Mouse (Mus musculus): ENCODE measurements around the gene Grin2a.

Grin2a gene

DNA sequence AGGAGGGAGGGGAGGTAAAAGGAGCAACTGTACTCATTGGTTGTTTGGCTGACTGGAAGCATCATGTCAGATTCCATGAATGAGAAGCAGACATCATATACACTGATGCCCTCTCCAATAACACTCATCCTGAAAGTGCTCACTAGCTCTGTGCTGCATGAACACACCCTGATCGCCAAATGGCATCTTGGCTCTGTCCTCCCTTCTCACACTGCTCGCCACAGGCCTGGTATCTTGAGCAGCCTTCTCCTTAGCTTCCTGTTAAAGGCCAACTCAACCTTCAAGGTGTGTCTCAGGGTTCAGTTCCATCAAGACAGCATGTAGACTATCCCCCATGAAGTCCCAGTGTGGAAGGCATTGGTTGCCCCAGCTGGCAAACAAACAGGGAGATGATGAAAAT is 137.6 kb downstream of the Grin2a start:
- no peak for DNase-seq

GRCm38 (mm10) chr16:9851265-9851988 is 143.9 kb downstream of the Grin2a start:
- DNase-seq = no peak

DNA sequence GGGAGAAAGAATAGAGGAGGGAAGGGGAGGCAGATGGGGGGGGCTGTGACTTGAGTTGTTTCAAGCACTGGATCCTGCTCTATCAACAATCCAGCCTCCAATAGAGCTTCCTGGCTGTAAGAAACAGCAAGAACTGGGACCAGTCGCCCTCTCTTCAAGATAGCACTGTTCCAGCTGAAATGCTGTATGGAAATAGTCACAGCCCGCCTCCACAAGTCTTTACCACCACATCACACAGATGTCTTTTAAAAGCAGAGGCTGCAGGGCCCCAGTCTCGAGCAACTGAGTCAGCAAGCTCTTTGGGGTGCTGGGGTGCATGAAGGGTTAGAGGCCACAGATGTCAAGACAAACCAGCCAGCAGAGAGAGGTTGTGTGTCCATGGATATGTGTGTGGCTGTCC is 153.9 kb downstream of the Grin2a start:
- no peak for DNase-seq

DNA sequence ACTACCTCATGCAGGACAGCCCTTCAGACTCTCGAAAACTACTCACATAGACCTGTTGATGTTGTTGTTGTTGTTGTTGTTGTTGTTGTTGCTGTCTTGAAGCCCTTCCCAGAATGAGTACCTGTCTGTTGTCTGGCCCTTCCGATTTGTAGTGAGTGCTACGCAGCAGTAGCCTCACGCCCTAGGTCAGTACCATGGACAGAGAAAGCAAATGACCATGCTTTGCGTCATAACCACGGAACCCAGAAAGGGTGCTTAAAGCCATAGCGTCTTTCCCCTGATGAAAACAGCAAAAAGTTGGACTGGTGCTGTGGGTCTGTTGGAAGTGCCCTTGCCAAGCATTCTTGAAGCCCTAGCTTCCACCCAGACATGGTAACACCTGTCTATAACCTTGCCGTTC is 158.8 kb downstream of the Grin2a start:
- DNase-seq = no peak

DNA sequence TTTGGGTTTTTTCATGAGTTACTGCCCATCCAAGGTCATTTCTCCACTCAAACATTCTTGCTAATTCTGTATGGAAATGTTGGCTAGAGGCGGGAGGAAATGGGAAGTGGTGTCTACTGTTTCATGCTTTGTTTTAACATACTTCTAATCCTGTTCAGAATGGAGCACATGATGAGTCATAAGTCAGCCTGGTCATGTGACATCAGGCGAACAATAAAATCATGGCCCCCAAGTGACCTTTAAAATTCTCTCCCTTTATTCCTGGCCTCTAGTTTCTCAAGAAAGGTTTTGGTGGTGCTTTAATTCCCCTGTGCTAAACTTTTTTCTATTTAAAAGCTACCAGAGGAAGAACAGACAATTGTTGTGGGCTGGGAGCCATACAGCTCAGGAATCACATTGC is 161.1 kb downstream of the Grin2a start:
- no peak for DNase-seq

DNA sequence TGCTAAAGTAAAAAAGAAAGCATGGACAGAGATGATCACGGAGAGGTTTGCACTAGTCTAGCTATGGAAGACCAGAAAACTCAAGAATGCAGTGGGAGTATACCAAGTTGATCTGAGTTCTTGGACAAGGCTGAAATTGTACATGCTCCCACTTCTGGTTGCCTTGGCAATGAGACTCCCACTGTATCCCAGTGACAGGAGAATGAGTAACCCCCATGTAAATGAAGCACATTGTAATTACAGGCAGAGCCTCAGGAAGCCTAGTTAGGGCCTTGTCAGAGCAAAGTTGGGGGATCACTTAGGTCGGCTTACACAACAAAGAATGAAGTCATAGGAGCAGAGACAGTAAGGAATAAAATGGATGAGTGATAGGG is 170.3 kb downstream of the Grin2a start:
- no peak for DNase-seq

GRCm38 (mm10) chr16:9824436-9825109 is 170.8 kb downstream of the Grin2a start:
- no peak for DNase-seq

DNA sequence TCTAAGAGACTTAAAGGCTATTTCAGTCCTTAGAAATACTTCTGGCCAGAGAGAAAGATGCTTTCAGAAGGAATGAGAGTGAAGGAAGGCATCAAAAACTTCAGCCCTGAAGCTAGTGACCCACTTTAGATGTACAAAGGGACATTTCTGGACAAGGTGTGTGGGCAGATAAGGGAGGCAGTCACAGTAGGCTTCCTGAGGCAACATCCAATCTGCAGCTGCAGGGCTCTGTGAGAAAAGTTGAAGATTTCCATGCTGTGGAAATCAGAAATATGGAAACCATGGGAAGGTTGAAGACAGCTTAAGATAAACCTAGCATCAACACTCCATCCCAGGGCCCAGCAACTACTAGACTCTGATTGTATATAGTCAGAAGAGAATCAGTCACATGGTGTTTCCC is 171.7 kb downstream of the Grin2a start:
- no peak for DNase-seq

- DNase-seq = no peak
Measured at GRCm38 (mm10) chr16:9819508-9819907, 175.9 kb downstream of the Grin2a start.

GRCm38 (mm10) chr16:9801338-9801737 is 194.0 kb downstream of the Grin2a start:
- no peak for DNase-seq

GRCm38 (mm10) chr16:9800221-9800620 is 195.1 kb downstream of the Grin2a start:
- DNase-seq = no peak

GRCm38 (mm10) chr16:9792976-9793375 is 202.4 kb downstream of the Grin2a start:
- no peak for DNase-seq

- DNase-seq = no peak
Measured at GRCm38 (mm10) chr16:9786261-9786660, 209.1 kb downstream of the Grin2a start.

DNA sequence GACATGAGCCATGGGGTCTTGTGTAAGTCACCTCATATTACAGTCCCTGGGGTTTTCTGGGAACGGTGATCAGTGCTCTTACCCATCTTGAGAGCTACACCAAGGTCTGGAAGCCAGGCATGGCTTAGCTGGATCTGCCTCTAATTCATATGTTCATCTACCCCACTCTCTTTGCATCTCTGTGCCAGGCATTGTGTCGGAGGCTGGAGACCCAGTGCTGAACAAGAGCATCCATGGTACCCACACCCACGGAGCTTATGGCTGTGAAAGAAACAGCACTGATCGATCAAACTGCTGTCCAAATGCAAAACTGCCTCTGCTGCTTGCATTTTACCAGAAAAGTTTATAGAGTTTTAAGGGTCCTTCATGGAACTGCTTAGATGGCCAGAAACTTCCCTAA is 209.5 kb downstream of the Grin2a start:
- DNase-seq = no peak

DNA sequence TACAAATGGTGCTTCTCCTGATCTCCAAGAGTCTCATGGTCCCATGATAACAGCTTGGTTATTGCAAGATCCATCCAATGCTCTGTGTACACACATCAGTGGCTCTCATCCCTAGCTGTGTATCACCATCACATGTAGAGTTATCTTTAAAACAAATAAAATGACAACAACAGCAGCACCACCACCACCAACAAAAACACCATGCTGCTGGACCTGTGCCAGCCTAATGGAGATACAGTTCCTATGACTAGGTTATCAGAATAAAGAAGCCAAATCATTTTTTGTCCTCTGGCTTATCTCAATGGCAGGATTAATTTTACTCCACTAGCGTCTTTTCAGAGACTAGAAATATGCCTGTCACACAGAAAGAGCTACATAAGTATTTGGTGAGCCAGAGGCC is 226.4 kb downstream of the Grin2a start:
- no peak for DNase-seq

GRCm38 (mm10) chr16:9768356-9768755 is 227.0 kb downstream of the Grin2a start:
- no peak for DNase-seq

DNA sequence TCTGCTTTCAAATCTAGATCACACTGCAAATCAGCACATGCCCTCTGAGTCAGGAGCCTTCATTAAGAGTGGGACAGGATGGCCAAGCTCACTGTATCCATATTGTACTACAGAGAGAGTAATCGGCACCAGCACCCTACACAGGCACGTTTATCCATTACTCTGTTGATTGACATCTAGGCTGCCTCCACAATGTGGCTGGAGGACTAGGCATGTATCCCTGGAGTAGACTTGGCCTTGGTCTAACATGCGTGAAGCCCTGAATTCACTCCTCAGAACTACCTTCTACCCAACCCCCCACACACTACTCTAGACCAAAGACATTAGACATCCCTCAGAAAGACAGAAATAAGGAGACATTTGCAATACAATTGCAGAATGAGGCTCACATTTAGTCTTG is 227.4 kb downstream of the Grin2a start:
- DNase-seq = no peak

- no peak for DNase-seq
Measured at GRCm38 (mm10) chr16:9764086-9764485, 231.3 kb downstream of the Grin2a start.

GRCm38 (mm10) chr16:9760347-9760746 is 235.0 kb downstream of the Grin2a start:
- DNase-seq = no peak

DNA sequence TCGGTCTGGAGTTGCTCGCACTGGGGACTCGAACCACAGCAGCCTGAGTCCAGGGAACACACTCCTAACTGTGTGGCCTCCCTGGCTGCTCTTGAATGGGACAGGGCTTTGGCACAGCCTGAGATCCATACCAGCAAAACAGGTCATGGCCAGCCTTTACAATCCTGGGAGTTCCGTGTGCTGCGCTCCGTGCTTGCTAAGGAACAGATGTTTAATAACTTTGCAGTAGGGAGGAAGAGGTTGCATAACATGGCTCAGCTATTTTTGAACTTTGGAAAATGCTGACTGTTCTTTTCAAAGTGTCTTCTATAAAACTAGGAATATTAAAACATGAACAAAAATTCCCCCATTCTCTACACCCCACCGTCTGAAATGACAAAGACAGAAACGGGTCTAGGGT is 238.5 kb downstream of the Grin2a start:
- DNase-seq = no peak

- DNase-seq = no peak
Measured at GRCm38 (mm10) chr16:9754061-9754460, 241.3 kb downstream of the Grin2a start.

GRCm38 (mm10) chr16:9753045-9753444 is 242.3 kb downstream of the Grin2a start:
- no peak for DNase-seq

DNA sequence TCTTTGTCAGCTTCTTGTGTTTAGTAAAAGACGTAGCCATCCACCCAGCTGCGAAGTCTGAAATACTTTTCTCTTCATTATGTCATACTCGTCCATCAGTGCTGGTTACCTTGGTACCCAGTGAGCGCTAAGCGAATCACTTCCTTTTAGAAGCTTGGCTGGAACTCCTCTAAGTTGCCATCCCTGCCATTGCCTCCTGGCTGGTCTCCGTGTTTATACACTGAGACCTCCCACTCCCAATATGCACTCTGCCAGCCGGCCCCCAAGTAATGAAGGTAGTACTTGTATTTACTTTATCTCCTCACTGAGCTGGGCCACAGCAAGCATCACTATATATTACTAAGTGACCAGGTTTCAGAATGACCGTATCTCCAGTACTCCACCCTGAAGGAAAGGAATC is 242.8 kb downstream of the Grin2a start:
- no peak for DNase-seq

DNA sequence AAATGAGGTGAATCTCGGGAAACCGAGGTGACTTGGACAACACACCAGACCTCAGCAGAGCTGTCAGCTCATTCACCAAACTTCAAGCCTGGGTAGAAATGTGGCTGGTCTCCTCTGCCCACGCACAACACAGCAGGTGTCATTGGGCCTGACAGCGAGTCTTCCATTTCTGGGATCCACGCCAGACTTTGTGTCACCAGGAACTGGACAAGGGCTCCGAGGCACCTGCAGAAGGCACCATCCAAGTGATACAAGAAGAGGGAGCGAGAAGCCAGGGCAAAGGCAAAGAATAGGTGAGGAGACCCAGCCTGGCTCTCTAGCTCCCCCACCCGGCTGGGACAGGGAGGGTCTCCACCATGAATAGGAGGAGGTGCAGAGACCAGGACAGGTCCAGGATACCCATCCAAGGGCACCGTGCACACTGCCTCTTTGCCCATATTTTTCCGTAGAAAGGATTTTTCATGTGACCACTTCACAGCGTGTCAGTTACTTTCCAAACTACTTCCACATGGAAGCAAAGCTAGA is 244.3 kb downstream of the Grin2a start:
- DNase-seq = no peak

GRCm38 (mm10) chr16:9749661-9750060 is 245.7 kb downstream of the Grin2a start:
- DNase-seq = no peak

Measured in thymus, postnatal 14 days (tissue).